In genomic region chr6:99866061-99866460, GRCm38 (mm10) we compare ENCODE assay signal across 12 mouse cellular contexts.
"Had no signal": no experiment of that assay in that cellular context is flagged by ENCODE, and none has a peak within 500 bp of the region (broad histone marks: within the 10 kb centered on the region; RNA-seq: fewer than 3 reads in every experiment).

No protein-coding gene starts in this region.

- H3K4me3 ChIP-seq: limb, embryonic 12.5 days; limb, embryonic 15.5 days; midbrain, embryonic 13.5 days had no signal

- H3K36me3 ChIP-seq: limb, embryonic 12.5 days; limb, embryonic 15.5 days; midbrain, embryonic 13.5 days had no signal

- H3K27ac ChIP-seq: limb, embryonic 12.5 days; limb, embryonic 15.5 days; liver, embryonic 14.5 days; macrophage had no signal

- DNase-seq: kidney, adult 18-20 months; kidney, adult 9 months; kidney, postnatal 14 days; kidney, postnatal 4 days; left cerebral cortex, postnatal 4 days; liver, postnatal 0 days; lung, embryonic 14.5 days had no signal
